Mouse (Mus musculus) CH12.LX (cell line): Measurements from ENCODE around the gene Il34. TPM values are rescaled to one million over a fixed set of nuclear protein-coding genes. Genes with fewer than 3 reads are reported as not detected.

ENCODE experiments used
- DNase-seq: peaks from one replicate; pipeline ENCODE4 v3.0.0-alpha.2; 2013; ENCODE audit errors: extremely low read depth
- H3K27ac ChIP-seq: 2 replicates; pipeline ENCODE4 v1.5.1; 2012; ENCODE audit warnings: low read depth, mild to moderate bottlenecking, control low read depth, moderate library complexity; ENCODE audit not compliant: insufficient read depth
- H3K27me3 ChIP-seq: replicated peaks from 2 replicates; pipeline ENCODE3; 2012; ENCODE audit warnings: inconsistent platforms
- H3K36me3 ChIP-seq, 2 experiments: replicated peaks in 1 of 2; 2 replicates each; pipeline versions ENCODE3 to v1.6.1; 2012; ENCODE audit warnings: inconsistent platforms in 1 of 2, low read length in 1 of 2, mild to moderate bottlenecking in 1 of 2, mixed read lengths in 1 of 2, moderate library complexity in 1 of 2; ENCODE audit not compliant: control insufficient read depth in 1 of 2, insufficient read depth in 1 of 2
- H3K4me1 ChIP-seq, 2 experiments: 2 replicates each; pipeline ENCODE4 v1.6.1; 2012; ENCODE audit warnings: inconsistent platforms in 1 of 2, moderate library complexity in 1 of 2; ENCODE audit not compliant: insufficient read depth in 2 of 2, control insufficient read depth in 1 of 2
- H3K4me2 ChIP-seq: 2 replicates; pipeline ENCODE4 v1.6.1; 2012; ENCODE audit warnings: low read depth, mild to moderate bottlenecking, control low read depth; ENCODE audit not compliant: poor library complexity, insufficient read depth, severe bottlenecking
- H3K4me3 ChIP-seq, 3 experiments: fragments of 150-350 bp in 1 of 3; sonication (generic) in 1 of 3; replicated peaks in 1 of 3; 2 replicates each; pipeline versions ENCODE3 to v1.5.1; 2011 to 2012; ENCODE audit warnings: low read depth in 2 of 3, low read length in 2 of 3, mild to moderate bottlenecking in 2 of 3, moderate library complexity in 2 of 3, control low read depth in 1 of 3, improper control_type of control experiment in 1 of 3, inconsistent platforms in 1 of 3, mixed read lengths in 1 of 3; ENCODE audit not compliant: poor library complexity in 1 of 3
- H3K79me2 ChIP-seq: replicated peaks from 2 replicates; pipeline ENCODE4 v1.6.1; 2012; ENCODE audit warnings: mild to moderate bottlenecking, moderate library complexity; ENCODE audit not compliant: control insufficient read depth, poor library complexity, insufficient read depth, severe bottlenecking; ENCODE audit errors: extremely low read depth
- H3K9ac ChIP-seq: 2 replicates; pipeline ENCODE4 v1.6.1; 2012; ENCODE audit warnings: low read depth, mild to moderate bottlenecking, control low read depth, moderate library complexity; ENCODE audit not compliant: insufficient read depth
- H3K9me3 ChIP-seq: replicated peaks from 2 replicates; pipeline ENCODE3; 2012; ENCODE audit warnings: low read length, inconsistent platforms, mixed read lengths
- BHLHE40 ChIP-seq: IDR thresholded peaks from 2 replicates; pipeline ENCODE4 v1.6.1; 2011; ENCODE audit warnings: mild to moderate bottlenecking, low read depth, low read length, improper control_type of control experiment
- ELF1 ChIP-seq: IDR thresholded peaks from 2 replicates; pipeline ENCODE4 v1.6.1; 2014; ENCODE audit warnings: low read depth, mild to moderate bottlenecking, inconsistent platforms, low read length, improper control_type of control experiment
- EP300 ChIP-seq: IDR thresholded peaks from 2 replicates; pipeline ENCODE4 v1.6.1; 2011; ENCODE audit warnings: low read length, improper control_type of control experiment
- ETS1 ChIP-seq: conservative IDR thresholded peaks from 2 replicates; pipeline ENCODE4 v1.6.1; 2012; ENCODE audit warnings: low read depth, mild to moderate bottlenecking, inconsistent platforms, low read length, improper control_type of control experiment, moderate library complexity
- GABPA ChIP-seq: IDR thresholded peaks from 2 replicates; pipeline ENCODE4 v1.6.1; 2012; ENCODE audit warnings: low read depth, low read length, improper control_type of control experiment, inconsistent platforms; ENCODE audit not compliant: insufficient replicate concordance
- JUN ChIP-seq: IDR thresholded peaks from 2 replicates; pipeline ENCODE4 v1.6.1; 2011; ENCODE audit warnings: low read depth, mild to moderate bottlenecking, low read length, improper control_type of control experiment, moderate library complexity; ENCODE audit not compliant: insufficient read depth
- MYC ChIP-seq: IDR thresholded peaks from 2 replicates; pipeline ENCODE4 v1.6.1; 2011; ENCODE audit warnings: low read depth, mild to moderate bottlenecking, improper control_type of control experiment, low read length
- POLR2A ChIP-seq: IDR thresholded peaks from 2 replicates; pipeline ENCODE4 v1.6.1; 2011; ENCODE audit warnings: low read depth, mild to moderate bottlenecking, improper control_type of control experiment, low read length
- RAD21 ChIP-seq: IDR thresholded peaks from 2 replicates; pipeline ENCODE4 v1.6.1; 2011; ENCODE audit warnings: low read depth, mild to moderate bottlenecking, low read length, improper control_type of control experiment, moderate library complexity
- RCOR1 ChIP-seq: conservative IDR thresholded peaks from 2 replicates; pipeline ENCODE4 v1.6.1; 2012; ENCODE audit warnings: low read depth, mild to moderate bottlenecking, inconsistent platforms, low read length, improper control_type of control experiment
- TCF12 ChIP-seq: IDR thresholded peaks from 2 replicates; pipeline ENCODE4 v1.6.1; 2014; ENCODE audit warnings: low read depth, mild to moderate bottlenecking, inconsistent platforms, low read length, improper control_type of control experiment
- UBTF ChIP-seq: IDR thresholded peaks from 2 replicates; pipeline ENCODE4 v1.6.1; 2012; ENCODE audit warnings: low read depth, mild to moderate bottlenecking, inconsistent platforms, low read length, improper control_type of control experiment, moderate library complexity
- USF1 ChIP-seq: IDR thresholded peaks from 2 replicates; pipeline ENCODE4 v1.6.1; 2014; ENCODE audit warnings: low read depth, mild to moderate bottlenecking, inconsistent platforms, low read length, improper control_type of control experiment
- USF2 ChIP-seq: conservative IDR thresholded peaks from 2 replicates; pipeline ENCODE4 v1.6.1; 2011; ENCODE audit warnings: low read depth, low read length, improper control_type of control experiment
- ZC3H11A ChIP-seq: IDR thresholded peaks from 2 replicates; pipeline ENCODE4 v1.6.1; 2012; ENCODE audit warnings: low read depth, mild to moderate bottlenecking, inconsistent platforms, low read length, improper control_type of control experiment
- ZKSCAN1 ChIP-seq: IDR thresholded peaks from 2 replicates; pipeline ENCODE4 v1.6.1; 2012; ENCODE audit warnings: low read depth, inconsistent platforms, low read length, improper control_type of control experiment, borderline replicate concordance
- ZMIZ1 ChIP-seq: IDR thresholded peaks from 2 replicates; pipeline ENCODE4 v1.6.1; 2012; ENCODE audit warnings: low read depth, mild to moderate bottlenecking, inconsistent platforms, low read length, improper control_type of control experiment
- dilution Hi-C: fragments of 300-500 bp; cut with MboI; formaldehyde crosslinking; loops from 2 replicates; pipeline ENCODE4 v1.14.3; 2020; ENCODE audit warnings: low sequenced_read_pairs; ENCODE audit not compliant: extremely low pct_unique_long_range_greater_than_20kb, extremely low pct_ligation_motif_present
- in situ Hi-C: fragments of 300-500 bp; cut with MboI; formaldehyde crosslinking; loops from 3 replicates; pipeline ENCODE4 v1.14.3; 2019; ENCODE audit warnings: low sequenced_read_pairs, low pct_ligation_motif_present, low pct_unique_long_range_greater_than_20kb, mixed read lengths
- polyA plus RNA-seq: library from polyadenylated mRNA; unstranded; fragments of >175 nt; gene quantifications from 2 replicates; pipeline ENCODE4 v1.2.1, GENCODE M21; 2012; ENCODE audit warnings: low read depth; ENCODE audit not compliant: insufficient read length
- total RNA-seq, 2 experiments: library from RNA; depleted of rRNA; stranded (reverse); fragments of 300-350 nt in 1 of 2; fragments of >200 nt in 1 of 2; gene quantifications; 2 replicates each; pipeline ENCODE4 v1.2.3; 2012 to 2014

Il34 gene
- total and polyA plus RNA-seq, 3 experiments = 0.21 TPM; not detected in 2

DNA sequence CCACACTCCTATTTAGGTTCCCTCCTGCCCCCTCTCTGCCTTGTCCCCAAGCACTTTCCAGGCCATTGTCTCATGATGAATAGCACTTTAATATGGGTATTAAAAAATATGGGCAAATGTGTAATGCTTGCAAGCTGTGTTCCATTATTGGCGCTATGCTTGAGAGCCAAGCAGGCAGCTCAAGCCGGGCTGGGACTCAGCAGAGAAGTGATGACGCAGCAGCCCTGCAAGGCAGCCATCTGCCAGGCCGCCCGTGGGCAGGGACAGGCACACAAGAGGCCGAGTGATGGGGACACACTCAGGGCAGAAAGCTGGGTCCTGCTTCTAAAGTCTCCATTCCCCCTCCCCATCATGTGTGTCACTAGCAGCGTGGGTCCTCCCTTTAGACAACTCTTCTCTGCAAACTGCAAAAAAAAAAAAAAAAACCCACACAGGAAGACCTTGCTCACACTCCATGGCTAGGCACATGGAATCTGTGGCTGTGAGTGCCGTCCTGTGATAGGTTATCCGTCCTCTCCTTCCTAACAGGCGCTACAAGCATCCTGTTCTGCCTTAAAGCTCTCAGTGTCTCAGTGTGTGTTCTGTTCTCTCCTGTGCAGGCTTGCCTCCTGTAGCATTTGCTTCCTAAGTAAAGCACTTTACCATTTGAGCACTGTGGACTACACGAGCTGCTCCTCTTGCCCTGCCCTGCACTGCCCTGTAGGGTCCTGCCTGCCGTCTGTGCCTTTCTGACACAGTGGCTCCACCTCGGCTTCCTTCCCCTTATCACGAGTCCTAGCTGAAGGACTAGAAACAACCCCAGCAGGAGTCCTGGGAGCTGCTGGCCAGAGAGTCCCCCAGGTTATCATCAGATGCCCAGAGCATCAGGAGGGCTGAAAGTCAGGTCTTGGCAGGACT is 100.1 kb downstream of the Il34 start:
- H3K27me3 ChIP-seq = no peaks in the 10 kb centered on the region
- no peak for TF ChIP-seq BHLHE40
- in situ Hi-C loops (no loop called here), dilution Hi-C loops (no loop called here)
- H3K79me2 ChIP-seq = no peaks in the 10 kb centered on the region
- no peak overlapping the region for H3K9ac ChIP-seq
- no peak overlapping the region for H3K4me3 ChIP-seq
- no peak overlapping the region for H3K4me2 ChIP-seq
- H3K36me3 ChIP-seq = peaks cover 27 to 89% of the 10 kb centered on the region in 2 experiments
- H3K9me3 ChIP-seq = no peaks in the 10 kb centered on the region
- H3K4me1 ChIP-seq = peaks cover 3 to 43% of the 10 kb centered on the region in 2 experiments
- no peak for DNase-seq
- H3K27ac ChIP-seq = no peak overlapping the region

DNA sequence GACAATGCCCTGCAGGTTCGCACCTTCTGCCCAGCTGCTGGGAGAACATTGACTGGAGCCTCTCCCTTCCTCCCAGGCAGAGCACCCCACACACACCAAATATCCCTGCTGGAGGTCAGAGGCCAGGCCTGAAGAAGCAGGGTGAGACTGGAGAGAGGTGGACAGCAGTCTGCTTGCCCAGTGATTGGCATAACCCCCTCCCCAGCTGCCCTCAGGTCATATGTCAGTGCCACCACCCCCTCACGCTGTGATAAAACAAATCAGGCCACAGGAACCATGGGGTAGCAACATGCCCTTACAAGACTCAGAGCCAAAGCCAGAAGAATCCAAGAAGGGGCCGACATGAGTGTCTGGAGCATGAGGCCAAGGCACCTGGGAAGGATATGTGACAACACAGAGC is 101.6 kb downstream of the Il34 start:
- Histone ChIP-seq H3K4me2 (no peak overlapping the region), H3K9ac (no peak overlapping the region), H3K27me3 (no peaks in the 10 kb centered on the region), H3K4me3 (peak overlapping the region in 1 of 3 experiments; percentile 12), H3K9me3 (no peaks in the 10 kb centered on the region), H3K79me2 (no peaks in the 10 kb centered on the region), H3K4me1 (peaks cover 3 to 48% of the 10 kb centered on the region in 2 experiments), H3K27ac (no peak overlapping the region), H3K36me3 (peaks cover 21 to 89% of the 10 kb centered on the region in 2 experiments)
- TF ChIP-seq ZC3H11A (no peak), RCOR1 (no peak), JUN (no peak), ZKSCAN1 (no peak), TCF12 (no peak), USF1 (no peak), GABPA (no peak), ELF1 (no peak), ZMIZ1 (no peak), UBTF (no peak), EP300 (no peak), USF2 (no peak), ETS1 (no peak), BHLHE40 (no peak), MYC (no peak), POLR2A (no peak), RAD21 (no peak)
- no peak for DNase-seq
- in situ Hi-C loops (no loop called here), dilution Hi-C loops (no loop called here)
